Mouse (Mus musculus) forebrain, embryonic 12.5 days (tissue): ENCODE results near the gene Kremen1. TPM values are rescaled to one million over a fixed set of nuclear protein-coding genes. Genes with fewer than 3 reads are reported as not detected.

Experiments
- ATAC-seq: fragments of 200-750 bp; cut with Nextera tagmentation; 2 replicates; pipeline ENCODE4 v1.8.0; 2017; ENCODE audit warnings: moderate TSS enrichment; ENCODE audit not compliant: low FRiP score
- H3K27ac ChIP-seq: fragments of 300-500 bp; sonication (generic); 2 replicates; pipeline ENCODE4 v1.5.1; 2016; ENCODE audit warnings: mild to moderate bottlenecking
- H3K27me3 ChIP-seq: fragments of 300-500 bp; sonication (generic); 2 replicates; pipeline ENCODE4 v1.6.1; 2016; ENCODE audit warnings: mild to moderate bottlenecking
- H3K36me3 ChIP-seq: fragments of 300-500 bp; sonication (generic); replicated peaks from 2 replicates; pipeline ENCODE4 v1.6.1; 2016; ENCODE audit warnings: mild to moderate bottlenecking
- H3K4me1 ChIP-seq: fragments of 300-500 bp; sonication (generic); 2 replicates; pipeline ENCODE4 v1.6.1; 2016
- H3K4me2 ChIP-seq: fragments of 300-500 bp; sonication (generic); 2 replicates; pipeline ENCODE4 v1.6.1; 2016; ENCODE audit warnings: mild to moderate bottlenecking, moderate library complexity
- H3K4me3 ChIP-seq: fragments of 300-500 bp; sonication (generic); replicated peaks from 2 replicates; pipeline ENCODE4 v1.5.1; 2016; ENCODE audit warnings: mild to moderate bottlenecking
- H3K9ac ChIP-seq: fragments of 300-500 bp; sonication (generic); 2 replicates; pipeline ENCODE4 v1.6.1; 2016; ENCODE audit warnings: mild to moderate bottlenecking
- H3K9me3 ChIP-seq: fragments of 300-500 bp; sonication (generic); 2 replicates; pipeline ENCODE4 v1.6.1; 2016
- WGBS: fragments of 180-500 bp; shearing (Covaris S2); methylation state at CpG from one replicate; pipeline ENCODE4 v1.1.7; 2016; 5-methylcytosine and 5-hydroxymethylcytosine counted together
- polyA plus RNA-seq: library from polyadenylated mRNA; unstranded; fragments of >200 nt; fragmentation: Nextera tagmentation; extraction: Ambion mirVana; gene quantifications from 2 replicates; pipeline ENCODE4 v1.2.1, GENCODE M21; 2016

Gene Kremen1
- polyA plus RNA-seq, 1 experiment from 2014 or later = 12.0 TPM

DNA sequence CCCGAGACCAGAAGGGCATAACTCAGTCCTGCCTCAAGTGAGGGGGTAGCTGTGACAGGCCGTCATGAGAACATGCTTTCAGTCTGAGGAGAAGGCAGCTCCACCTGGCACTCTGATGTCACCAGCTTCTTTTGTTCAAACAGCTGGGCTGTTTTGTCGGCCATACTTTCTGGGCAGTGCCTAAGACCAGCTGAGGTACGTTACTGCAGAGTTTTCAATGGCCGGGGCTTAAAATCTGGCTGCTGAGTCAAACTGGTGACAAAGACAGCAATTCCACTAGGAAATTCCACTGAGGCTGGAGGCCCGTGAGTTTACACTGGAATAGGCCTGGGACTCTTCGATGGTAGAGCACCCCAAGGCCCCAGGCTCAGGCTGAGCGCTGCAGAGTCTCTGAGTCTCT, 84.7 kb downstream of the Kremen1 start:
- H3K4me2 ChIP-seq = no peak overlapping the region
- no peaks in the 10 kb centered on the region for H3K36me3 ChIP-seq
- WGBS = 74% methylated on average over 8 of the region's 8 CpGs
- no peaks in the 10 kb centered on the region; the same call in none of the 2 replicates for H3K27me3 ChIP-seq
- H3K4me3 ChIP-seq = no peak overlapping the region
- H3K27ac ChIP-seq = no peak overlapping the region
- ATAC-seq = no peak
- H3K9ac ChIP-seq = no peak overlapping the region
- H3K4me1 ChIP-seq = peaks cover 17% of the 10 kb centered on the region
- H3K9me3 ChIP-seq = no peaks in the 10 kb centered on the region

DNA sequence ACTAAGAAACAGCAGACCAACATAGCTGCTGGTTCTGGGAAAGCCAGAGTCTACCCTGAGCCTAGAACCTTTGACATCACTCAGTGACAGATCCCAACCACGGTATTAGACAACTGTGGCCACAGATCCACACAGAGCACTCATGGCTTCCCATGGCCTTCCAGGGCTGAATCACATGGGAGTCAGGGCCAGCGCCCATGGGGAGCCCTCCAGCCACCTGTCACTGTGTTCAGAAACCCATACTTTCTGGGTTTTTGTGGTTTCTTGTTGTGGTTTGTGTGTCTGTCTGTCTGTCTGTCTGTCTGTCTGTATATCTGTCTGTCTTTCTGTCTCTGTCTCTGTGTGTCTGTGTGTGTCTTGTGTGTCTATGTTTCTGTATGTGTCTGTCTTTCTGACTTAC, 85.5 kb downstream of the Kremen1 start:
- no peaks in the 10 kb centered on the region for H3K9me3 ChIP-seq
- no peaks in the 10 kb centered on the region for H3K36me3 ChIP-seq
- no peak for ATAC-seq
- H3K27me3 ChIP-seq = no peaks in the 10 kb centered on the region; the same call in none of the 2 replicates
- H3K4me2 ChIP-seq = no peak overlapping the region
- H3K4me1 ChIP-seq = peaks cover 16% of the 10 kb centered on the region
- no peak overlapping the region for H3K9ac ChIP-seq
- H3K27ac ChIP-seq = no peak overlapping the region
- 88% methylated on average over 2 of the region's 2 CpGs for WGBS
- no peak overlapping the region for H3K4me3 ChIP-seq

GRCm38 (mm10) chr11:5175141-5175540, 86.2 kb downstream of the Kremen1 start:
- Histone ChIP-seq H3K4me3 (no peak overlapping the region), H3K4me1 (peaks cover 16% of the 10 kb centered on the region), H3K36me3 (no peaks in the 10 kb centered on the region), H3K27ac (no peak overlapping the region), H3K9ac (no peak overlapping the region), H3K27me3 (no peaks in the 10 kb centered on the region; the same call in 1 of the 2 replicates), H3K4me2 (no peak overlapping the region), H3K9me3 (no peaks in the 10 kb centered on the region)
- ATAC-seq = no peak
- 93% methylated on average over 7 of the region's 7 CpGs for WGBS

DNA sequence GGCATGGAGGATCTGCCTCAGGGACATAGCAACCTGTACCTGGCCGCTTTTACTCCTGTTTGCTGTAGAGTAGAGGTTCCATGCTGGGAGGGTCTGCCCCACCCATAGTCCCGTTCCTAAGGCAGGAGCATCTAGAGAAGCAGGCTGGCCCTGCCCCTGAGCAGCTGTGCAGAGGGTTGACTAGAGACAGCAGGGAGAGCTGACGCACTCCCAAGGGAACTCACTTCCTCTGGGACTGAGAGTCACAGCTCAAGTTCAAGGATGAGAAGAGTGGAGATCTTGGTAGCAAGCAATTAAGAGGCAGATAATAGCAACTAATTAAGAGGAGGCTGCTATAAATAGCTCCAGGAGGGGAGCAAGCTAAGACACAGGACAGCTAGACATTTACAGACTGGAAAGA, 88.5 kb downstream of the Kremen1 start:
- no peak for ATAC-seq
- Histone ChIP-seq H3K27me3 (no peaks in the 10 kb centered on the region; the same call in 1 of the 2 replicates), H3K36me3 (no peaks in the 10 kb centered on the region), H3K9me3 (no peaks in the 10 kb centered on the region), H3K9ac (no peak overlapping the region), H3K4me3 (no peak overlapping the region), H3K4me2 (no peak overlapping the region), H3K27ac (no peak overlapping the region), H3K4me1 (peaks cover 12% of the 10 kb centered on the region)
- 48% methylated on average over 3 of the region's 3 CpGs for WGBS

GRCm38 (mm10) chr11:5167311-5167710, 94.0 kb downstream of the Kremen1 start:
- Histone ChIP-seq H3K4me3 (no peak overlapping the region), H3K27ac (peak overlapping the region; percentile 69), H3K36me3 (no peaks in the 10 kb centered on the region), H3K4me1 (peaks cover 37% of the 10 kb centered on the region), H3K9ac (peak overlapping the region; percentile 25; the same call in 1 of the 2 replicates), H3K9me3 (no peaks in the 10 kb centered on the region), H3K27me3 (peaks cover 10% of the 10 kb centered on the region; the same call in 1 of the 2 replicates), H3K4me2 (peak overlapping the region; percentile 10; the same call in 1 of the 2 replicates)
- peak; percentile 71; the same call in 1 of the 2 replicates for ATAC-seq
- WGBS = 40% methylated on average over 9 of the region's 9 CpGs

DNA sequence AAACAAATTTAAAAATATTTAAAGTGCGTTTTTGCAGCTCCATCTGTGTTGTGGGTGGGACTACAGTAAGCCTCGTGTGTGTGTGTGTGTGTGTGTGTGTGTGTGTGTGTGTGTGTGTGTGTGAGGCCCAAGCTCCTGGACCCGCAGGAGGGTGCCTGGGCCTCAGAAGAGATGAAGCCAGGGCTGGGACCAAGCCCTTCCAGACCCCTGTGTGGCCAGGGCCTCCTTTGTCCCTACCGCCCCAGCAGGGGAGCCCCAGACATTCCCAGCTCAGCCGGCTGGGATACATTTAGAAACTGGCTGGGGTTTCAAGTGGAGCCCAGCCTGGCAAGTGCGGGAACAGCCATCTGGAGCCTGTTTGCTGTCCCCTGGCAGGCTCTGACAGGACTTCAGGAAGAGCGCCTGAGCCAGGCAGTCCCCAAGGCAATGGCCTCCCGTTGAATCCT, 95.9 kb downstream of the Kremen1 start:
- peaks cover 37% of the 10 kb centered on the region for H3K4me1 ChIP-seq
- peaks cover 10% of the 10 kb centered on the region; the same call in 1 of the 2 replicates for H3K27me3 ChIP-seq
- 17% methylated on average over 8 of the region's 8 CpGs for WGBS
- no peak overlapping the region; the same call in 1 of the 2 replicates for H3K9ac ChIP-seq
- H3K4me3 ChIP-seq = no peak overlapping the region
- H3K9me3 ChIP-seq = 0 out of 2 replicates have a peak, but pooled peaks cover 6% of the 10 kb centered on the region
- ATAC-seq = peak; percentile 52; the same call in 1 of the 2 replicates
- no peak overlapping the region for H3K4me2 ChIP-seq
- no peaks in the 10 kb centered on the region for H3K36me3 ChIP-seq
- H3K27ac ChIP-seq = peak overlapping the region; percentile 56

- no peak overlapping the region for H3K4me3 ChIP-seq
- H3K27ac ChIP-seq = no peak overlapping the region
- ATAC-seq = no peak
- 22% methylated on average over 8 of the region's 8 CpGs for WGBS
- no peaks in the 10 kb centered on the region for H3K36me3 ChIP-seq
- peak overlapping the region; percentile 19 for H3K4me2 ChIP-seq
- 0 out of 2 replicates have a peak, but pooled peaks cover 6% of the 10 kb centered on the region for H3K9me3 ChIP-seq
- peak overlapping the region; percentile 29; the same call in 1 of the 2 replicates for H3K9ac ChIP-seq
- H3K27me3 ChIP-seq = peaks cover 10% of the 10 kb centered on the region; the same call in 1 of the 2 replicates
- H3K4me1 ChIP-seq = peaks cover 37% of the 10 kb centered on the region
These were observed 97.0 kb downstream of the Kremen1 start for GRCm38 (mm10) chr11:5164310-5164709.

- peaks cover 37% of the 10 kb centered on the region for H3K4me1 ChIP-seq
- H3K27me3 ChIP-seq = peaks cover 10% of the 10 kb centered on the region; the same call in 1 of the 2 replicates
- H3K9ac ChIP-seq = no peak overlapping the region
- 98% methylated on average over 8 of the region's 8 CpGs for WGBS
- 0 out of 2 replicates have a peak, but pooled peaks cover 6% of the 10 kb centered on the region for H3K9me3 ChIP-seq
- no peak overlapping the region for H3K27ac ChIP-seq
- H3K36me3 ChIP-seq = no peaks in the 10 kb centered on the region
- no peak for ATAC-seq
- no peak overlapping the region for H3K4me2 ChIP-seq
- no peak overlapping the region for H3K4me3 ChIP-seq
These were observed 97.9 kb downstream of the Kremen1 start for GRCm38 (mm10) chr11:5163421-5163820.

DNA sequence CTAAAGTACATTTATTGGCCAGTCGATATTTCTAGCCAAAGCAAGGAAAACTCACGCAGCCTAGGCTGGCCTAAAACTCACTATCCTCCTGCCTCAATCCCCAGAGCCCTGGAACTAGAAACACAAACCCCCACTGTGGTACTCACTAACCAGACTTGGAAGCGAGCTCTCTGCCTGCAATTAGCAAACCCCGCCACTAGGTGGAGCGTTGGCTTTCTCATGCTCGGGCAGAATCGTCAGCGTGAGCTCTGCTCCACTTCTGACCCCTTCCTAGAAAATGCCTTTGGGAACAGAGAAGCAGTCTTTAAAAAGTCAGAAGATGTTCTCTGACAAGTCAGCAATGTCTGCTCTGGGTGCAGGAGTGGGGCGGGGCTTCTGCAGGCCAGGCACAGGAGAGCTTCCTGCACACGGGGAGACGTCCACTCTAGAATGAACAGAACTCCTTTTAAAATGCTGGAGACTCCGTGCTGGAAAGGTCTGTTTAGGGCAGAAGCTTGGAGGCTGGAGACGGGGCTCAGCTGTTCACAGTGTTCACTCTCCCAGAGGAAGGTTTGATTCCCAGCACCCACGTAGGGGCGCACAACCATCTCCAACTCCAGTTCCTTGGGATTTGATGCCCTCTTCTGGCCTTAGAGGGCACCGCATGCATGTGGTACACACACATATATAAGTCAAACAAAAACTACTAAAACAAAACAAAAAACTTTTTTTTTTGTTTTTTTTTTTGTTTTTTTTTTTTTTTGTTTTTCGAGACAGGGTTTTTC, 100.5 kb downstream of the Kremen1 start:
- Histone ChIP-seq H3K9ac (no peak overlapping the region), H3K36me3 (no peaks in the 10 kb centered on the region), H3K27me3 (peaks cover 10% of the 10 kb centered on the region; the same call in 1 of the 2 replicates), H3K4me1 (peaks cover 16% of the 10 kb centered on the region), H3K9me3 (0 out of 2 replicates have a peak, but pooled peaks cover 6% of the 10 kb centered on the region), H3K4me2 (no peak overlapping the region), H3K27ac (no peak overlapping the region), H3K4me3 (no peak overlapping the region)
- 72% methylated on average over 17 of the region's 17 CpGs for WGBS
- no peak for ATAC-seq

GRCm38 (mm10) chr11:5158056-5158455, 103.3 kb downstream of the Kremen1 start:
- 0 out of 2 replicates have a peak, but pooled peaks cover 4% of the 10 kb centered on the region for H3K4me1 ChIP-seq
- H3K27me3 ChIP-seq = peaks cover 13% of the 10 kb centered on the region
- no peak overlapping the region for H3K9ac ChIP-seq
- H3K9me3 ChIP-seq = 0 out of 2 replicates have a peak, but pooled peaks cover 6% of the 10 kb centered on the region
- no peaks in the 10 kb centered on the region for H3K36me3 ChIP-seq
- no peak overlapping the region for H3K4me3 ChIP-seq
- H3K4me2 ChIP-seq = no peak overlapping the region
- 86% methylated on average over 11 of the region's 11 CpGs for WGBS
- no peak overlapping the region for H3K27ac ChIP-seq
- ATAC-seq = no peak

GRCm38 (mm10) chr11:5154961-5155805, 106.2 kb downstream of the Kremen1 start:
- no peak overlapping the region for H3K27ac ChIP-seq
- H3K36me3 ChIP-seq = no peaks in the 10 kb centered on the region
- H3K27me3 ChIP-seq = peaks cover 29% of the 10 kb centered on the region
- no peak overlapping the region for H3K4me3 ChIP-seq
- ATAC-seq = no peak
- no peak overlapping the region for H3K4me2 ChIP-seq
- peaks cover 24% of the 10 kb centered on the region for H3K4me1 ChIP-seq
- no peaks in the 10 kb centered on the region for H3K9me3 ChIP-seq
- WGBS = 52% methylated on average over 10 of the region's 10 CpGs
- no peak overlapping the region for H3K9ac ChIP-seq
